Mouse (Mus musculus): Measurements from ENCODE around the gene Slc7a1.

DNA sequence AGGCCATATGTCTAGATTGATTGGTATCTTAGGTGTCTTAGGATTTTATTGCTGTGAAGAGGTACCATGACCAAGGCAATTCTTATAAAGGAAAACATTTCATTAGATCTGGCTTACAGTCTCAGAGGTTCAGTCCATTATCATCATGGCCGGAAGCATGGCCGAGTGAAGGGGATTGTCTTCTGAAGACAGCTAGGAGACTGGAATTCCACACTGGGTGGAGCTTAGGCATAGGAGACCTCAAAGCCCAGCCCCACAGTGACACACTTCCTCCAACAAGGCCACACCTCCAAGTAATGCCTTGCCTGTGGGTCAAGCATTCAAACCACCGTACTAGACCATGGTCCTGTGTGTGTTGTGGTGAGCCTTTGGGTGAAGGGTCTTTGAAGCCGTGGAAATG lies 12.8 kb upstream of the Slc7a1 start:
- TF ChIP-seq CTCF (IDR thresholded peaks at IDR 0.05; ENCODE audit: extremely low read depth, insufficient read depth, insufficient read length, insufficient replicate concordance), result no peak
- no peak for TF ChIP-seq POLR2A (IDR thresholded peaks at IDR 0.05; ENCODE audit: low read depth, low read length)

Measured in spleen, adult 2 months (tissue).